Mouse (Mus musculus) thymus, postnatal 0 days (tissue): ENCODE results near the gene Rsbn1. TPM values are rescaled to one million over a fixed set of nuclear protein-coding genes. Genes with fewer than 3 reads are reported as not detected.

Experiments used
- DNase-seq: peaks from one replicate; pipeline ENCODE4 v3.0.0-alpha.2; 2015; ENCODE audit warnings: low spot score
- polyA plus RNA-seq: library from polyadenylated mRNA; unstranded; fragments of >200 nt; fragmentation: Nextera tagmentation; extraction: Ambion mirVana; gene quantifications from 2 replicates; pipeline ENCODE4 v1.2.1, GENCODE M21; 2015

The Rsbn1 gene
- polyA plus RNA-seq, 1 experiment from 2014 or later: 22.2 TPM

GRCm38 (mm10) chr3:103944794-103945562 is 31.1 kb downstream of the Rsbn1 start:
- no peak for DNase-seq

- DNase-seq: no peak
Observed at GRCm38 (mm10) chr3:103948666-103949065, 34.7 kb downstream of the Rsbn1 start.

- DNase-seq: no peak
Observed at GRCm38 (mm10) chr3:103960622-103961021, 46.7 kb downstream of the Rsbn1 start.

GRCm38 (mm10) chr3:103967231-103967630 is 53.3 kb downstream of the Rsbn1 start:
- DNase-seq: no peak

GRCm38 (mm10) chr3:103967861-103968691 is 54.2 kb downstream of the Rsbn1 start, which contains the start of gene Phtf1:
Phtf1 (plus strand) TSS chr3:103968110.
- peak; percentile 86 for DNase-seq

GRCm38 (mm10) chr3:103968701-103969100 is 54.8 kb downstream of the Rsbn1 start:
- DNase-seq: peak; percentile 45

GRCm38 (mm10) chr3:103971157-103971556 is 57.2 kb downstream of the Rsbn1 start:
- DNase-seq: no peak

- no peak for DNase-seq
Observed at GRCm38 (mm10) chr3:103984556-103984955, 70.6 kb downstream of the Rsbn1 start.

- no peak for DNase-seq
Observed at GRCm38 (mm10) chr3:103985194-103985593, 71.3 kb downstream of the Rsbn1 start.

GRCm38 (mm10) chr3:103987831-103988432 is 74.0 kb downstream of the Rsbn1 start:
- DNase-seq: no peak

- no peak for DNase-seq
Observed at GRCm38 (mm10) chr3:103989352-103989751, 75.4 kb downstream of the Rsbn1 start.

GRCm38 (mm10) chr3:103991271-103991670 is 77.4 kb downstream of the Rsbn1 start:
- DNase-seq: no peak

GRCm38 (mm10) chr3:103998724-103999123 is 84.8 kb downstream of the Rsbn1 start:
- DNase-seq: no peak

GRCm38 (mm10) chr3:104006896-104007466 is 93.1 kb downstream of the Rsbn1 start:
- DNase-seq: no peak

GRCm38 (mm10) chr3:104007479-104007878 is 93.6 kb downstream of the Rsbn1 start:
- no peak for DNase-seq

- no peak for DNase-seq
Observed at GRCm38 (mm10) chr3:104009924-104010662, 96.2 kb downstream of the Rsbn1 start.

- DNase-seq: no peak
Observed at GRCm38 (mm10) chr3:104011972-104012371, 98.1 kb downstream of the Rsbn1 start.
